Mouse (Mus musculus) stomach, embryonic 15.5 days (tissue): Measurements from ENCODE around the gene Hexa. TPM values are rescaled to one million over a fixed set of nuclear protein-coding genes. Genes with fewer than 3 reads are reported as not detected.

Experiments used
- ATAC-seq: fragments of 200-750 bp; cut with Nextera tagmentation; 2 replicates; pipeline ENCODE4 v1.8.0; 2017; ENCODE audit warnings: low read depth, moderate number of reproducible peaks, moderate TSS enrichment; ENCODE audit not compliant: insufficient read depth, low FRiP score
- H3K27ac ChIP-seq: fragments of 300-500 bp; sonication (generic); 2 replicates; pipeline ENCODE4 v1.5.1; 2015; ENCODE audit warnings: mild to moderate bottlenecking, inconsistent platforms
- H3K27me3 ChIP-seq: fragments of 300-500 bp; sonication (generic); replicated peaks from 2 replicates; pipeline ENCODE4 v1.6.1; 2015; ENCODE audit warnings: inconsistent platforms
- H3K36me3 ChIP-seq: fragments of 300-500 bp; sonication (generic); 2 replicates; pipeline ENCODE4 v1.6.1; 2015; ENCODE audit warnings: inconsistent platforms
- H3K4me1 ChIP-seq: fragments of 300-500 bp; sonication (generic); 2 replicates; pipeline ENCODE4 v1.6.1; 2015; ENCODE audit warnings: inconsistent platforms
- H3K4me2 ChIP-seq: fragments of 300-500 bp; sonication (generic); 2 replicates; pipeline ENCODE4 v1.6.1; 2015; ENCODE audit warnings: mild to moderate bottlenecking, inconsistent platforms
- H3K4me3 ChIP-seq: fragments of 300-500 bp; sonication (generic); replicated peaks from 2 replicates; pipeline ENCODE4 v1.5.1; 2015; ENCODE audit warnings: inconsistent platforms
- H3K9ac ChIP-seq: fragments of 300-500 bp; sonication (generic); 2 replicates; pipeline ENCODE4 v1.6.1; 2015; ENCODE audit warnings: inconsistent platforms
- H3K9me3 ChIP-seq: fragments of 300-500 bp; sonication (generic); 2 replicates; pipeline ENCODE4 v1.6.1; 2016; ENCODE audit warnings: inconsistent platforms
- WGBS: fragments of 180-500 bp; shearing (Covaris S2); methylation state at CpG from one replicate; pipeline ENCODE4 v1.1.7; 2015; 5-methylcytosine and 5-hydroxymethylcytosine counted together
- polyA plus RNA-seq: library from polyadenylated mRNA; unstranded; fragments of >200 nt; fragmentation: Nextera tagmentation; extraction: Ambion mirVana; gene quantifications from 2 replicates; pipeline ENCODE4 v1.2.1, GENCODE M21; 2015

Gene Hexa
- polyA plus RNA-seq, result 75.4 and 77.4 TPM in 2 replicates

- WGBS, result 1% methylated on average over 55 of the region's 55 CpGs
- H3K9me3 ChIP-seq, result no peaks in the 10 kb centered on the region
- no peaks in the 10 kb centered on the region for H3K27me3 ChIP-seq
- peak within 1 kb of the TSS; percentile 57 for H3K27ac ChIP-seq
- peak; percentile 86 for ATAC-seq
- peak within 1 kb of the TSS; percentile 50 for H3K9ac ChIP-seq
- peak within 1 kb of the TSS; percentile 81 for H3K4me2 ChIP-seq
- H3K36me3 ChIP-seq, result no peaks in the 10 kb centered on the region
- H3K4me3 ChIP-seq, result peak within 1 kb of the TSS; percentile 71
- H3K4me1 ChIP-seq, result no peaks in the 10 kb centered on the region
These were observed at the start of gene Hexa, which contains the start of gene Tmem202 for GRCm38 (mm10) chr9:59539441-59540137. Hexa (plus strand) TSS chr9:59539540. Tmem202 (minus strand) TSS chr9:59539847.

GRCm38 (mm10) chr9:59508146-59508545 lies 31.2 kb upstream of the Hexa start:
- Histone ChIP-seq H3K9me3 (no peaks in the 10 kb centered on the region), H3K4me2 (no peak overlapping the region), H3K9ac (no peak overlapping the region), H3K4me1 (no peaks in the 10 kb centered on the region), H3K27me3 (no peaks in the 10 kb centered on the region), H3K4me3 (no peak overlapping the region), H3K27ac (no peak overlapping the region), H3K36me3 (no peaks in the 10 kb centered on the region)
- no peak for ATAC-seq
- 37% methylated on average over 1 of the region's 1 CpGs for WGBS

DNA sequence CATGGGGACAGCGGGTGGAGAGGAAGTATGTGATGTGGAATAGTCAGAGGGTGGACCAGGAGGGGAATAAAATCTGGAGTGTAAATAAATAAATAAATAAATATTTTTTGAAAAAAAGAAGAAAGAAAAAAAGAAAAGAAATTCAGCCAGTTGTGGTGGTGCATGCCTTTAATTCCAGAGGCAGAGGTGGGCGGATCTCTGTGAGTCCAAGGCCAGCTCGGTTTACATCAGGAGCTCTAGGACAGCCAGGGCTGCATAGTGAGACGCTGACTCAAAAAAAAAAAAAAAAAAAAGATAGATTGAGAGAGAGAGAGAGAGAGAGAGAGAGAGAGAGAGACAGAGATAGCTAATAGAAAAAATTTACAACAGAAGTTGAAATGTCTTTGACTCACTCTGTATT lies 27.0 kb upstream of the Hexa start:
- no peaks in the 10 kb centered on the region for H3K27me3 ChIP-seq
- no peak for ATAC-seq
- H3K36me3 ChIP-seq, result no peaks in the 10 kb centered on the region
- H3K4me1 ChIP-seq, result no peaks in the 10 kb centered on the region
- H3K9ac ChIP-seq, result no peak overlapping the region
- H3K4me3 ChIP-seq, result no peak overlapping the region
- no peak overlapping the region for H3K4me2 ChIP-seq
- WGBS, result 31% methylated on average over 4 of the region's 4 CpGs
- H3K27ac ChIP-seq, result no peak overlapping the region
- H3K9me3 ChIP-seq, result no peaks in the 10 kb centered on the region

DNA sequence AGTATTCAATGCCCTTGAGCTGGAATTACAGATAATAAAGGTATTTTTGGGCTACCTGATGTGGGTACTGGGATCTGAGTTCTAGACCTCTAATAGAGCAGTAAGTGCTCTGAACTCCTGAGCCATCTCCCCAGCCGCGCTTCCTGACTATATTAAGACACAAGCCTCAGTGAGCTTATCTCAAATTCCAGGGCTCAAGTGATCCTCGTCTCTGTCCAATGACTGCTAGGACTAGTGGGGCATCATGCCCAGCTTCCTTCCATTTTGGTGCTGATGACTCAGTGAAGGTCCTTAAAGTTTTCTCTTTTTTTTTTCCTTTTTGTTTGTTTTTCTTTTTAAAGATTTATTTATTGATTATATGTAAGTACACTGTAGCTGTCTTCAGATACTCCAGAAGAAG lies 24.3 kb upstream of the Hexa start:
- no peak for ATAC-seq
- H3K27me3 ChIP-seq, result no peaks in the 10 kb centered on the region
- no peak overlapping the region for H3K4me3 ChIP-seq
- no peaks in the 10 kb centered on the region for H3K4me1 ChIP-seq
- H3K27ac ChIP-seq, result no peak overlapping the region
- H3K4me2 ChIP-seq, result no peak overlapping the region
- H3K36me3 ChIP-seq, result no peaks in the 10 kb centered on the region
- no peak overlapping the region for H3K9ac ChIP-seq
- no peaks in the 10 kb centered on the region for H3K9me3 ChIP-seq
- 62% methylated on average over 3 of the region's 3 CpGs for WGBS

- H3K4me1 ChIP-seq, result no peaks in the 10 kb centered on the region
- no peaks in the 10 kb centered on the region for H3K27me3 ChIP-seq
- 54% methylated on average over 7 of the region's 7 CpGs for WGBS
- no peak overlapping the region for H3K9ac ChIP-seq
- no peak overlapping the region for H3K4me2 ChIP-seq
- H3K27ac ChIP-seq, result no peak overlapping the region
- no peak overlapping the region for H3K4me3 ChIP-seq
- H3K9me3 ChIP-seq, result no peaks in the 10 kb centered on the region
- no peak for ATAC-seq
- H3K36me3 ChIP-seq, result no peaks in the 10 kb centered on the region
These were observed 22.2 kb upstream of the Hexa start for GRCm38 (mm10) chr9:59517127-59517526.

GRCm38 (mm10) chr9:59518976-59519375 lies 20.4 kb upstream of the Hexa start:
- no peaks in the 10 kb centered on the region for H3K4me1 ChIP-seq
- H3K9me3 ChIP-seq, result no peaks in the 10 kb centered on the region
- WGBS, result 65% methylated on average over 5 of the region's 5 CpGs
- no peak overlapping the region for H3K9ac ChIP-seq
- no peak overlapping the region for H3K27ac ChIP-seq
- H3K4me2 ChIP-seq, result no peak overlapping the region
- no peaks in the 10 kb centered on the region for H3K27me3 ChIP-seq
- H3K36me3 ChIP-seq, result no peaks in the 10 kb centered on the region
- H3K4me3 ChIP-seq, result no peak overlapping the region
- no peak for ATAC-seq

GRCm38 (mm10) chr9:59519396-59519795 lies 19.9 kb upstream of the Hexa start:
- no peaks in the 10 kb centered on the region for H3K27me3 ChIP-seq
- no peak overlapping the region for H3K4me3 ChIP-seq
- no peaks in the 10 kb centered on the region for H3K4me1 ChIP-seq
- no peaks in the 10 kb centered on the region for H3K36me3 ChIP-seq
- no peak overlapping the region for H3K4me2 ChIP-seq
- no peaks in the 10 kb centered on the region for H3K9me3 ChIP-seq
- WGBS, result 83% methylated on average over 2 of the region's 2 CpGs
- no peak overlapping the region for H3K27ac ChIP-seq
- no peak for ATAC-seq
- no peak overlapping the region for H3K9ac ChIP-seq

- Histone ChIP-seq H3K4me3 (no peak overlapping the region), H3K4me2 (no peak overlapping the region), H3K9me3 (no peaks in the 10 kb centered on the region), H3K27me3 (no peaks in the 10 kb centered on the region), H3K36me3 (no peaks in the 10 kb centered on the region), H3K9ac (no peak overlapping the region), H3K27ac (no peak overlapping the region), H3K4me1 (no peaks in the 10 kb centered on the region)
- ATAC-seq, result no peak
- 41% methylated on average over 4 of the region's 4 CpGs for WGBS
These were observed 16.4 kb upstream of the Hexa start for GRCm38 (mm10) chr9:59522906-59523305.

DNA sequence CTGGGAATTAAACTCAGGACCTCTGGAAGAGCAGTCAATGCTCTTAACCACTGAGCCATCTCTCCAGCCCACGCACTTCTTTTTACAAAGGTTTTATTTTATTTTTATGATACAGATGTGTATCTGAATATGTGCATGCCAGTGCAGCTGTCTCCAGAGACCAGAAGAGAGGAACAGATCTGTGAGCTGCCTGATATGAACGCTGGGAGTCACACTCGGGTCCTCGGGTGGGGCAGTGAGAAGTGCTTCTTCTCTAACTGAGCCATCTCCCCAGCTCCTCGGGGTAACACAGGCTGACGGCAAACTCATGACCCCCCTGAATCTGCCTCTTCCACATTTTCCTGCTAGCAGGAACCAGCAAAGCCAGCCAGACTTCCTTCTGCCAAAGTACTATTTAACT lies 12.6 kb upstream of the Hexa start:
- no peaks in the 10 kb centered on the region for H3K9me3 ChIP-seq
- no peak for ATAC-seq

GRCm38 (mm10) chr9:59527580-59527979 lies 11.8 kb upstream of the Hexa start:
- H3K9ac ChIP-seq, result no peak overlapping the region
- WGBS, result 80% methylated on average over 3 of the region's 3 CpGs
- H3K4me3 ChIP-seq, result no peak overlapping the region
- H3K4me2 ChIP-seq, result no peak overlapping the region
- no peak for ATAC-seq
- H3K36me3 ChIP-seq, result no peaks in the 10 kb centered on the region
- H3K27me3 ChIP-seq, result no peaks in the 10 kb centered on the region
- H3K27ac ChIP-seq, result no peak overlapping the region
- H3K4me1 ChIP-seq, result no peaks in the 10 kb centered on the region
- H3K9me3 ChIP-seq, result no peaks in the 10 kb centered on the region

More for the DNA sequence above, 12.6 kb upstream of the Hexa start:
- WGBS, result 70% methylated on average over 6 of the region's 6 CpGs
- no peak overlapping the region for H3K4me2 ChIP-seq
- H3K27ac ChIP-seq, result no peak overlapping the region
- H3K27me3 ChIP-seq, result no peaks in the 10 kb centered on the region
- H3K9ac ChIP-seq, result no peak overlapping the region
- H3K36me3 ChIP-seq, result no peaks in the 10 kb centered on the region
- H3K4me1 ChIP-seq, result no peaks in the 10 kb centered on the region
- H3K4me3 ChIP-seq, result no peak overlapping the region

GRCm38 (mm10) chr9:59528274-59528673 lies 11.1 kb upstream of the Hexa start:
- H3K9me3 ChIP-seq, result no peaks in the 10 kb centered on the region
- no peaks in the 10 kb centered on the region for H3K36me3 ChIP-seq
- H3K4me2 ChIP-seq, result no peak overlapping the region
- H3K4me3 ChIP-seq, result no peak overlapping the region
- H3K9ac ChIP-seq, result no peak overlapping the region
- no peak overlapping the region for H3K27ac ChIP-seq
- WGBS, result 78% methylated on average over 2 of the region's 2 CpGs
- no peak for ATAC-seq
- no peaks in the 10 kb centered on the region for H3K27me3 ChIP-seq
- no peaks in the 10 kb centered on the region for H3K4me1 ChIP-seq

DNA sequence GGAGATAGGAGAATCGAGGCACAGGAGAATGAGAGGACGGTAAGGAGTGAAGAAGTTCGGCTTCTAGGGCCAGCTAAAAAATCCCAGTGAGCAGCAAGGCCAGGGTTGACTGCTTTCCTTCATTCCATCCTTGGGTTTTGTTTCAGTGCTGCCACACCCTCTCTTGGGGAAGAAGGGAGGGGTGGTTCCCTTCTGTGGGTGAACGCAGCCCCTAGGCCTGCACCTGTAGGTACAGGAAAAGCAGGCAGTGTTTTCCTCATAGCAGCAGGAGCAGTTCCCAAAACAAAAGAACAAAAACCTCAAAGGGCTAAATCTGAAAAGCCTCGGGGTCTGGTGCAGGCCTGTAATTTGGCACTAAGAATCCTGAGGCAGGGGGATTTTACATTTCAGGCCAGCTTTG lies 7.7 kb upstream of the Hexa start:
- no peaks in the 10 kb centered on the region for H3K4me1 ChIP-seq
- no peak overlapping the region for H3K9ac ChIP-seq
- H3K36me3 ChIP-seq, result no peaks in the 10 kb centered on the region
- H3K4me2 ChIP-seq, result no peak overlapping the region
- WGBS, result 47% methylated on average over 5 of the region's 5 CpGs
- no peak overlapping the region for H3K4me3 ChIP-seq
- H3K27ac ChIP-seq, result no peak overlapping the region
- no peak for ATAC-seq
- no peaks in the 10 kb centered on the region for H3K9me3 ChIP-seq
- H3K27me3 ChIP-seq, result no peaks in the 10 kb centered on the region

DNA sequence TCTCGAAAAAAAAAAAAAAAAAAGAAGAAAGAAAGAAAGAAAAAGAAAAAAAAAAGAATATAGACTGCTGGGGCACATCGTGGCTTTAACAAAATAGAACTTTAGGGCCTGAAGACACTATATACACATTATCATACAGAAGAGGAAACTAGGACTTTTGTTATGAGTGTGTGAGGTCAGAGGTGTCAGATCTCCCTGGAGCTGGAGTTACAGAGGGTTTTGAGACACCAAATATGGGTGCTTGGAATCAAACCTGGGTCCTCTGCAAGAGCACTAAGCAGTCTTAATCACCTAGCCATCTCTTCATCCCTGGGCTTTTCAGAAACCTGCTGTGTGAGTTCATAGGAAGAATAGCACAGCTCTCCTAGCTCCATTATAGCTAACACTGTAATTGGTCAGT lies 5.9 kb upstream of the Hexa start:
- Histone ChIP-seq H3K4me2 (no peak overlapping the region), H3K9me3 (no peaks in the 10 kb centered on the region), H3K36me3 (no peaks in the 10 kb centered on the region), H3K27me3 (no peaks in the 10 kb centered on the region), H3K27ac (no peak overlapping the region), H3K9ac (no peak overlapping the region), H3K4me3 (no peak overlapping the region), H3K4me1 (no peaks in the 10 kb centered on the region)
- 63% methylated on average over 2 of the region's 2 CpGs for WGBS
- no peak for ATAC-seq
